Mouse (Mus musculus): Measurements from ENCODE around the gene Tas2r131. TPM values are rescaled to one million over a fixed set of nuclear protein-coding genes. Genes with fewer than 3 reads are reported as not detected.
"Not testable (repeated sequence)": the region's sequence is repeated elsewhere in the genome, so short reads cannot be mapped to it uniquely, and the experiment has no call there.

Gene Tas2r131
- not detected in 2 replicates for total RNA-seq (2015; ENCODE audit: low replicate concordance)
- not detected in 2 replicates for total RNA-seq (2017; ENCODE audit: low replicate concordance)

GRCm38 (mm10) chr6:132957819-132958218, at the start of gene Tas2r131:
Gene Tas2r131, minus strand, starts transcription at chr6:132957919.
- no peak for ATAC-seq (replicated peaks; ENCODE audit: low FRiP score, poor library complexity, severe bottlenecking)

GRCm38 (mm10) chr6:132980865-132981264, 23.1 kb upstream of the Tas2r131 start, which contains the start of gene Tas2r109:
Gene Tas2r109, minus strand, starts transcription at chr6:132980965.
- ATAC-seq (replicated peaks; ENCODE audit: low FRiP score, poor library complexity, severe bottlenecking), result no peak

- no peak for ATAC-seq (replicated peaks; ENCODE audit: low FRiP score, poor library complexity, severe bottlenecking)
Measured at GRCm38 (mm10) chr6:132950802-132951201, 6.9 kb downstream of the Tas2r131 start, which contains the start of gene Tas2r129. Gene Tas2r129, plus strand, starts transcription at chr6:132951102.

- not testable (repeated sequence) for ATAC-seq (replicated peaks; ENCODE audit: low FRiP score, poor library complexity, severe bottlenecking)
Measured at GRCm38 (mm10) chr6:132941376-132941775, 16.3 kb downstream of the Tas2r131 start.

GRCm38 (mm10) chr6:132909351-132909750, 48.4 kb downstream of the Tas2r131 start, which contains the start of gene Tas2r125:
Gene Tas2r125, plus strand, starts transcription at chr6:132909651.
- no peak for ATAC-seq (replicated peaks; ENCODE audit: low FRiP score, poor library complexity, severe bottlenecking)

Other genes starting within 250 kb of the Tas2r131 start
- gene Tas2r122, start 246.0 kb downstream of the Tas2r131 start, total RNA-seq (2015; ENCODE audit: low replicate concordance), result not detected in 2 replicates
- not detected in 2 replicates for gene Tas2r122, start 246.0 kb downstream of the Tas2r131 start, total RNA-seq (2017; ENCODE audit: low replicate concordance)
- not detected in 2 replicates for gene Tas2r115, start 219.9 kb downstream of the Tas2r131 start, total RNA-seq (2015; ENCODE audit: low replicate concordance)
- gene Tas2r115, start 219.9 kb downstream of the Tas2r131 start, total RNA-seq (2017; ENCODE audit: low replicate concordance), result not detected in 2 replicates
- not detected in 2 replicates for gene Tas2r124, start 203.2 kb downstream of the Tas2r131 start, total RNA-seq (2015; ENCODE audit: low replicate concordance)
- gene Tas2r124, start 203.2 kb downstream of the Tas2r131 start, total RNA-seq (2017; ENCODE audit: low replicate concordance), result not detected in 2 replicates
- not detected in 2 replicates for gene Tas2r102, start 195.8 kb downstream of the Tas2r131 start, total RNA-seq (2015; ENCODE audit: low replicate concordance)
- not detected in 2 replicates for gene Tas2r102, start 195.8 kb downstream of the Tas2r131 start, total RNA-seq (2017; ENCODE audit: low replicate concordance)
- gene Tas2r136, start 179.8 kb downstream of the Tas2r131 start, total RNA-seq (2015; ENCODE audit: low replicate concordance), result not detected in 2 replicates
- not detected in 2 replicates for gene Tas2r136, start 179.8 kb downstream of the Tas2r131 start, total RNA-seq (2017; ENCODE audit: low replicate concordance)
- gene Tas2r117, start 155.1 kb downstream of the Tas2r131 start, total RNA-seq (2015; ENCODE audit: low replicate concordance), result not detected in 2 replicates
- not detected in 2 replicates for gene Tas2r117, start 155.1 kb downstream of the Tas2r131 start, total RNA-seq (2017; ENCODE audit: low replicate concordance)
- not detected in 2 replicates for gene Tas2r123, start 110.8 kb downstream of the Tas2r131 start, total RNA-seq (2015; ENCODE audit: low replicate concordance)
- gene Tas2r123, start 110.8 kb downstream of the Tas2r131 start, total RNA-seq (2017; ENCODE audit: low replicate concordance), result not detected in 2 replicates
- not detected in 2 replicates for gene Tas2r116, start 102.5 kb downstream of the Tas2r131 start, total RNA-seq (2015; ENCODE audit: low replicate concordance)
- not detected in 2 replicates for gene Tas2r116, start 102.5 kb downstream of the Tas2r131 start, total RNA-seq (2017; ENCODE audit: low replicate concordance)
- not detected in 2 replicates for gene Tas2r110, start 89.9 kb downstream of the Tas2r131 start, total RNA-seq (2015; ENCODE audit: low replicate concordance)
- gene Tas2r110, start 89.9 kb downstream of the Tas2r131 start, total RNA-seq (2017; ENCODE audit: low replicate concordance), result not detected in 2 replicates
- gene Tas2r113, start 64.9 kb downstream of the Tas2r131 start, total RNA-seq (2015; ENCODE audit: low replicate concordance), result not detected in 2 replicates
- gene Tas2r113, start 64.9 kb downstream of the Tas2r131 start, total RNA-seq (2017; ENCODE audit: low replicate concordance), result not detected in 2 replicates
- gene Tas2r125, start 48.3 kb downstream of the Tas2r131 start, total RNA-seq (2015; ENCODE audit: low replicate concordance), result not detected in 2 replicates
- not detected in 2 replicates for gene Tas2r125, start 48.3 kb downstream of the Tas2r131 start, total RNA-seq (2017; ENCODE audit: low replicate concordance)
- gene Tas2r129, start 6.8 kb downstream of the Tas2r131 start, total RNA-seq (2015; ENCODE audit: low replicate concordance), result not detected in 2 replicates
- not detected in 2 replicates for gene Tas2r129, start 6.8 kb downstream of the Tas2r131 start, total RNA-seq (2017; ENCODE audit: low replicate concordance)
- gene Tas2r109, start 23.0 kb upstream of the Tas2r131 start, total RNA-seq (2015; ENCODE audit: low replicate concordance), result not detected in 2 replicates
- gene Tas2r109, start 23.0 kb upstream of the Tas2r131 start, total RNA-seq (2017; ENCODE audit: low replicate concordance), result not detected in 2 replicates
- not detected in 2 replicates for gene Tas2r103, start 79.2 kb upstream of the Tas2r131 start, total RNA-seq (2015; ENCODE audit: low replicate concordance)
- gene Tas2r103, start 79.2 kb upstream of the Tas2r131 start, total RNA-seq (2017; ENCODE audit: low replicate concordance), result not detected in 2 replicates
- not detected in 2 replicates for gene Tas2r140, start 97.9 kb upstream of the Tas2r131 start, total RNA-seq (2015; ENCODE audit: low replicate concordance)
- not detected in 2 replicates for gene Tas2r140, start 97.9 kb upstream of the Tas2r131 start, total RNA-seq (2017; ENCODE audit: low replicate concordance)
- gene Smim10l1, start 147.0 kb upstream of the Tas2r131 start, total RNA-seq (2015; ENCODE audit: low replicate concordance), result 13.0 and 13.4 TPM in 2 replicates
- gene Smim10l1, start 147.0 kb upstream of the Tas2r131 start, total RNA-seq (2017; ENCODE audit: low replicate concordance), result 6.6 and 25.0 TPM in 2 replicates